Mouse (Mus musculus) cerebellum, adult 2 months (tissue): ENCODE data around the gene Itgb1bp1.

Experiments used
- CTCF ChIP-seq: fragments of 200-500 bp; IDR thresholded peaks from 2 replicates; pipeline ENCODE4 v1.5.1; 2011; ENCODE audit warnings: low read depth, mild to moderate bottlenecking, control low read depth, low read length, moderate library complexity, borderline replicate concordance; ENCODE audit not compliant: insufficient read depth
- POLR2A ChIP-seq: fragments of 200-500 bp; IDR thresholded peaks from 2 replicates; pipeline ENCODE4 v1.6.1; 2011; ENCODE audit warnings: low read length, control low read depth, borderline replicate concordance; ENCODE audit not compliant: insufficient read depth

GRCm38 (mm10) chr12:21284761-21285441 lies 1.2 kb downstream of the Itgb1bp1 start, which contains the start of gene Cpsf3:
- TF ChIP-seq CTCF (no peak), POLR2A (no peak)
